Mouse (Mus musculus) megakaryocyte, embryonic 14.5 days (primary cell): ENCODE measurements at regions not wholly inside any gene's neighbourhood (a gene's known extent, or its start where the extent isn't known, plus 50 kb on each side); places are given as distances from the start of the nearest gene placed in this dataset.
A peak's percentile ranks its signal among the peaks of the same experiment; 100 is the strongest.

Source experiments
- H3K27me3 ChIP-seq: replicated peaks from 2 replicates; pipeline ENCODE3; 2012; ENCODE audit warnings: inconsistent platforms
- H3K36me3 ChIP-seq: replicated peaks from 2 replicates; pipeline ENCODE3; 2012; ENCODE audit warnings: low read length, inconsistent platforms, mixed read lengths
- H3K4me1 ChIP-seq: 2 replicates; pipeline ENCODE4 v1.6.1; 2012; ENCODE audit warnings: inconsistent platforms
- H3K4me3 ChIP-seq: replicated peaks from 2 replicates; pipeline ENCODE3; 2012; ENCODE audit warnings: moderate library complexity, mild to moderate bottlenecking, inconsistent platforms
- H3K9me3 ChIP-seq: 2 replicates; pipeline ENCODE4 v1.6.1; 2012; ENCODE audit warnings: inconsistent platforms
- FLI1 ChIP-seq: IDR thresholded peaks from 2 replicates; pipeline ENCODE4 v1.6.1; 2012; ENCODE audit warnings: low read length, inconsistent platforms, mixed read lengths
- GATA1 ChIP-seq: IDR thresholded peaks from 3 replicates; pipeline ENCODE4 v1.6.1; 2012; ENCODE audit warnings: mixed read lengths, low read length, inconsistent platforms, borderline replicate concordance

DNA sequence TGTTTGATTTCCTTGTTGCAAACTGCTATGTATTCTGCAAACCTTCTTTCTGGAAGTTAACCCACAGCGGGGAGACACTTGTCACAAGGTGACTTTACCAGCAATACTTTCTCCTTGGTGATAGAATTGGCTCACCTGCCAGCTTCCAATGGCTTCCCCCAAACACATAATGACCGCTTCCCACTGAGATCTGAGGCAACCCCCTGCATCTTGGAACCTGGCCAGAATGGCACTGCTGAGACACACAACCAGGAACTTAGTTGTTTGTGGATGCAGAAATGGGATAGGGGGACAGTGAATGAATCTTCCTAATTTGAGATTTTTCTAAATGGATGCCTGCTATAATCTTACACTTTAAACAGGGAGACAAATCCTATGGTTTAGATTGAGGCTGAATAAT, 224.3 kb upstream of the Dph6 start:
- Histone ChIP-seq H3K4me1 (no peaks in the 10 kb centered on the region), H3K9me3 (peaks cover 3% of the 10 kb centered on the region; the same call in 1 of the 2 replicates), H3K36me3 (no peaks in the 10 kb centered on the region), H3K4me3 (no peak overlapping the region), H3K27me3 (no peaks in the 10 kb centered on the region)
- TF ChIP-seq FLI1 (no peak), GATA1 (no peak)

DNA sequence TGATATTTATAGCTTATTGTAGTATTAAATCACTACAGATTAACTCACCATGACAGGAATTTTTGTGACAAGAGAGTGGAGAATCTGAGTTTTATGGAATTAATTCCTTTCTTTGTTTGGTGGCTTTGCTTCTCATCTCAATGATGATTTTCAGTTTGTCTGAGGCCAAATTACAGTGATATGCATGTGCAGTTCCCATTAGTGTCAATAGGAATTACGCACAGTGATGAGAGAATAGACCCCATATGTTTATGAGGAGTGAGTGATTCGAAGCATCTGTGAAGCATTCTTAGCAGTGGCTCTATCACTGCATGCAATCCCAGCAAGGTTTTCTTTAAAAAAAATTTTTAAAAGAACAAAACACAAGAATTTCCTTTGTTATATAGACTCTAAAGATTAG, 225.0 kb upstream of the Dph6 start:
- no peak for TF ChIP-seq GATA1
- TF ChIP-seq FLI1 = no peak
- no peaks in the 10 kb centered on the region for H3K36me3 ChIP-seq
- no peaks in the 10 kb centered on the region for H3K4me1 ChIP-seq
- H3K9me3 ChIP-seq = peaks cover 3% of the 10 kb centered on the region; the same call in 1 of the 2 replicates
- no peaks in the 10 kb centered on the region for H3K27me3 ChIP-seq
- no peak overlapping the region for H3K4me3 ChIP-seq

- H3K27me3 ChIP-seq = no peaks in the 10 kb centered on the region
- H3K9me3 ChIP-seq = peaks cover 3% of the 10 kb centered on the region; the same call in 1 of the 2 replicates
- no peaks in the 10 kb centered on the region for H3K36me3 ChIP-seq
- TF ChIP-seq GATA1 (no peak), FLI1 (no peak)
- H3K4me1 ChIP-seq = no peaks in the 10 kb centered on the region
- H3K4me3 ChIP-seq = no peak overlapping the region
Measured at GRCm38 (mm10) chr2:114885734-114886260, 231.0 kb upstream of the Dph6 start.

DNA sequence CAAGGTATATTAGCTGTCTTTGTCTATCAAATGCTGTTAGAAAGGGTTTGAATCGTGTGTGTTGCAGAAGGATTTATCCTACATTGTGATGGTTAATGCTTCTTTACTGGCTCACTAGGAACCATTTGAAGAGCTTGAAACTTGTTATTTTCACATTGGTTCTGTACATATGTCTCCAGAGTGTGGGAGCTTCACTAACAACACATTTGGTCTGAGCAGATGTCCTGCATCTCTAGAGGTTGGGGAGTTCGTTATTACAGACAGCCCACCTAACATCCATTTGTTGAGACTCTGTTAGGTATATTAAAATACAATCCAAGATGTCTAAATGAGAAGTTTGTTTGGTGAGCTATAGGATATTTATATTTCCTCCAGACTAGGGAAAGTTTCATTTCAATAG, 244.0 kb upstream of the Dph6 start:
- no peak for TF ChIP-seq FLI1
- TF ChIP-seq GATA1 = no peak
- 0 out of 2 replicates have a peak, but pooled peaks cover 7% of the 10 kb centered on the region for H3K9me3 ChIP-seq

GRCm38 (mm10) chr2:114911845-114912500, 257.2 kb upstream of the Dph6 start:
- H3K4me1 ChIP-seq = no peaks in the 10 kb centered on the region
- H3K4me3 ChIP-seq = no peak overlapping the region
- no peak for TF ChIP-seq GATA1
- no peak for TF ChIP-seq FLI1

More for the DNA sequence above, 244.0 kb upstream of the Dph6 start:
- no peaks in the 10 kb centered on the region for H3K36me3 ChIP-seq
- no peaks in the 10 kb centered on the region for H3K4me1 ChIP-seq
- H3K27me3 ChIP-seq = no peaks in the 10 kb centered on the region
- H3K4me3 ChIP-seq = no peak overlapping the region

GRCm38 (mm10) chr2:114915025-114915690, 260.4 kb upstream of the Dph6 start:
- Histone ChIP-seq H3K36me3 (no peaks in the 10 kb centered on the region), H3K9me3 (peaks cover 19% of the 10 kb centered on the region), H3K27me3 (no peaks in the 10 kb centered on the region), H3K4me1 (no peaks in the 10 kb centered on the region), H3K4me3 (no peak overlapping the region)
- TF ChIP-seq FLI1 (no peak), GATA1 (no peak)

More at GRCm38 (mm10) chr2:114911845-114912500, 257.2 kb upstream of the Dph6 start:
- H3K9me3 ChIP-seq = no peaks in the 10 kb centered on the region
- H3K36me3 ChIP-seq = no peaks in the 10 kb centered on the region
- H3K27me3 ChIP-seq = no peaks in the 10 kb centered on the region

DNA sequence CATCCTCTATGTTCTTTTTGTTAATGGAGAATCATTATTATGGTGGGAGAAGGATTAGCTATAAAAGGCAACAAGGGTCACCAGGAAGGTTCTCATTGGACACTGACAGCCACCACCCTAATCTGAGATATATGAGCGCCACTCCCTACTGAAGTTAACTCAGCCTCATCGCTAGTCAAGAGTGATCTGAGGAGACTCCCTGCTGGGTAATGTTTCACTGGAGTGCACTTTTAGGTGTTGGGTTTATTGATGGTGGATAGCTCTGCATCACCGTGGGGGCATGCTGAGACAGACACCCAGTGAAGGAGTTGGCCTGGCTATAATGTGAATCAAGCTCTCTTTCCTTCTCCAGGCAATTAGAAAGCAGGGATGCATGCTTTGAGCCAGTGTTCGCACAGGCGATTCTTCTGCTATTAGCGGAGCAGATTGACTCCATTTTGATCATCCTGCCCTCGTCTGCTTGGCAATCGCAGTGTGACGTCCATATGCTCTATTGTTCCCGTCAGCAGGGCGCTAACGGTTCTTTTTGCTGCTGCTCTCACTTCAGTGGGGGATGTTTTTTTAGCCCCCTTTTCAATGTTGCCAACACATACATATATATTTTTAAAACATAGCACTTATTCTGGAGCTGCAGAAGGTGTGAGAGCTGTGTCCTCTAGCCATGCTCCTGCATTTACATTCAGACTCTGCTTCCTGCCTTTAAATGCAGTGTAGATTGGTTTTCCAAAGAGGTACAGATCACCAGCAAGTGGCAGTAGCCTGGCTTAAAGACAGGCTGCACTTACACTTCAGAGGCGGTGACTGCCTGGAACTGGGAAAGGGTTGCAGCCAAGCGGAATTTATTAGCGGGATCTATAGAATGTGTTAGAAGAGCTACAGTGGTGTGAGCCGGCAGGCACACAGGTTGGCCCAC, 263.9 kb upstream of the Dph6 start:
- TF ChIP-seq FLI1 = no peak
- no peak for TF ChIP-seq GATA1
- H3K36me3 ChIP-seq = no peaks in the 10 kb centered on the region
- H3K4me1 ChIP-seq = no peaks in the 10 kb centered on the region
- H3K27me3 ChIP-seq = no peaks in the 10 kb centered on the region
- peaks cover 29% of the 10 kb centered on the region for H3K9me3 ChIP-seq
- H3K4me3 ChIP-seq = no peak overlapping the region

GRCm38 (mm10) chr2:114923911-114924310, 269.1 kb upstream of the Dph6 start:
- no peak overlapping the region for H3K4me3 ChIP-seq
- no peaks in the 10 kb centered on the region for H3K4me1 ChIP-seq
- H3K27me3 ChIP-seq = no peaks in the 10 kb centered on the region
- no peaks in the 10 kb centered on the region for H3K36me3 ChIP-seq
- TF ChIP-seq FLI1 (no peak), GATA1 (no peak)
- H3K9me3 ChIP-seq = peaks cover 17% of the 10 kb centered on the region

- Histone ChIP-seq H3K4me1 (no peaks in the 10 kb centered on the region), H3K9me3 (no peaks in the 10 kb centered on the region), H3K27me3 (no peaks in the 10 kb centered on the region), H3K4me3 (peak overlapping the region; percentile 9), H3K36me3 (no peaks in the 10 kb centered on the region)
- no peak for TF ChIP-seq FLI1
- no peak for TF ChIP-seq GATA1
Measured at GRCm38 (mm10) chr2:114935436-114935835, 280.7 kb upstream of the Dph6 start.
